Mouse (Mus musculus) ES-Bruce4 (cell line): ENCODE results near the gene Cntnap2.

ENCODE experiments used
- CTCF ChIP-seq: IDR thresholded peaks from one replicate; pipeline ENCODE4 v1.8.1; 2011; ENCODE audit warnings: low read depth, low read length
- EP300 ChIP-seq: IDR thresholded peaks from 2 replicates; pipeline ENCODE4 v1.6.1; 2011; ENCODE audit warnings: low read depth, low read length; ENCODE audit not compliant: insufficient read depth
- POLR2A ChIP-seq: IDR thresholded peaks from one replicate; pipeline ENCODE4 v1.8.1; 2011; ENCODE audit warnings: low read length; ENCODE audit not compliant: insufficient read depth

DNA sequence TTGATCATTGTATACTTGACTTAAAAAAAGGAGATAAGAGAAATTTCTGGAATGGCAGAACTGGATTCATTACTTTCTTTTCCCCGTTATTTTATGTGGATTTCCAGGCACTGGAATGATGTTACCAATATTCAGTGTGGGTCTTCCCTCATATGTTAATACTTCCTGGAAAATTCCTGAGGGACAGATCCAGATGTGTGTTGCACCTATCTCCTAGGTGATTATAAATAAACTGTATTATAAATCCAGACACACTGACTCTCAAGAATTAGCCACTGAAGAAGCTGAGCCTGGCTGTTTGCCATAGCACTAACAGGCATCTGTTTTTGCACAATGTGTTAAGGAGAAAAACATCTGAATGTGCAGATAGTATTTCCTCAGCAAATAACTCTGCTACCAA, 231.0 kb downstream of the Cntnap2 start:
- TF ChIP-seq POLR2A (no peak), CTCF (no peak), EP300 (no peak)
